Mouse (Mus musculus) embryonic fibroblast, embryonic 13.5 days (primary cell): ENCODE results near the gene Bmp5.

ENCODE experiments used
- CTCF ChIP-seq: IDR thresholded peaks from 2 replicates; pipeline ENCODE4 v1.5.1; 2011; ENCODE audit warnings: mild to moderate bottlenecking, control low read depth, low read length, moderate library complexity, borderline replicate concordance; ENCODE audit not compliant: insufficient read depth
- POLR2A ChIP-seq: IDR thresholded peaks from 2 replicates; pipeline ENCODE4 v1.6.1; 2011; ENCODE audit warnings: low read depth, mild to moderate bottlenecking, control low read depth, low read length, moderate library complexity

DNA sequence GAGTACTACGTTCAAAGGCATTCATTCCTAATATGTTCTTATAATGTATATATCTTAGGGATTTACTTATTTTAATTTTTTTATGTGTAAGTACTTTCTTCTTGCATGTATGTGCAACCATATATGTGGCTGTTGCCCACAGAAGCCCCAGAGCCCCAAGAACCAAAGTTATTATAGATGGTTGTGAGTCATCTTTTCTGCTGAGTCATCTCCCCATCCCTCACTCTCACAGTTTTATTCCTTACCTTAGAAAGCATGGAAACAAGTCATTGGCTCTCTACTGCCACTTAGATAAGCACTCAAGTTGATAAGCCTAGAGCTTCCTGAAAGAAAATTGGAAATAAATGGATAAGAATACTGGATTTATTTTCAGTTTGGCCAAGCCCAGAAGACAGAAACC is 40.0 kb downstream of the Bmp5 start:
- TF ChIP-seq POLR2A (no peak), CTCF (no peak)
